Mouse (Mus musculus): ENCODE results near the gene AW209491.

AW209491 gene

GRCm38 (mm10) chr13:14629726-14630641 lies at the start of gene AW209491:
Gene AW209491, plus strand, starts transcription at chr13:14630154.
- peak; percentile 98 for DNase-seq (ENCODE audit: low spot score)

- no peak for DNase-seq (ENCODE audit: low spot score)
These were observed 49.6 kb upstream of the AW209491 start for GRCm38 (mm10) chr13:14580392-14580791.

GRCm38 (mm10) chr13:14602744-14603143 lies 27.2 kb upstream of the AW209491 start:
- no peak for DNase-seq (ENCODE audit: low spot score)

GRCm38 (mm10) chr13:14607616-14608015 lies 22.3 kb upstream of the AW209491 start:
- DNase-seq (ENCODE audit: low spot score) = no peak

- DNase-seq (ENCODE audit: low spot score) = no peak
These were observed 17.5 kb upstream of the AW209491 start for GRCm38 (mm10) chr13:14612463-14612862.

GRCm38 (mm10) chr13:14612926-14613529 lies 16.9 kb upstream of the AW209491 start, which contains the start of the genes Mrpl32 and Psma2:
Gene Mrpl32, minus strand, starts transcription at chr13:14613165.
Gene Psma2, plus strand, starts transcription at chr13:14613240.
- DNase-seq (ENCODE audit: low spot score) = peak; percentile 98

GRCm38 (mm10) chr13:14613553-14613952 lies 16.4 kb upstream of the AW209491 start:
- DNase-seq (ENCODE audit: low spot score) = no peak

GRCm38 (mm10) chr13:14618724-14619123 lies 11.2 kb upstream of the AW209491 start:
- peak; percentile 70 for DNase-seq (ENCODE audit: low spot score)

GRCm38 (mm10) chr13:14639998-14640397 lies 10.0 kb downstream of the AW209491 start:
- no peak for DNase-seq (ENCODE audit: low spot score)

GRCm38 (mm10) chr13:14649301-14649700 lies 19.3 kb downstream of the AW209491 start:
- DNase-seq (ENCODE audit: low spot score) = peak; percentile 61

- DNase-seq (ENCODE audit: low spot score) = no peak
These were observed 37.2 kb downstream of the AW209491 start for GRCm38 (mm10) chr13:14667107-14667506.

- peak; percentile 59 for DNase-seq (ENCODE audit: low spot score)
These were observed 40.4 kb downstream of the AW209491 start for GRCm38 (mm10) chr13:14670342-14670741.
